Mouse (Mus musculus) thymus, postnatal 0 days (tissue): ENCODE results near the gene Ppp1r1c. TPM values are rescaled to one million over a fixed set of nuclear protein-coding genes. Genes with fewer than 3 reads are reported as not detected.

Source experiments
- DNase-seq: peaks from one replicate; pipeline ENCODE4 v3.0.0-alpha.2; 2015; ENCODE audit warnings: low spot score
- polyA plus RNA-seq: library from polyadenylated mRNA; unstranded; fragments of >200 nt; fragmentation: Nextera tagmentation; extraction: Ambion mirVana; gene quantifications from 2 replicates; pipeline ENCODE4 v1.2.1, GENCODE M21; 2015

The Ppp1r1c gene
- polyA plus RNA-seq: 0.22 TPM in 1 of 2 replicates, not detected in the other

DNA sequence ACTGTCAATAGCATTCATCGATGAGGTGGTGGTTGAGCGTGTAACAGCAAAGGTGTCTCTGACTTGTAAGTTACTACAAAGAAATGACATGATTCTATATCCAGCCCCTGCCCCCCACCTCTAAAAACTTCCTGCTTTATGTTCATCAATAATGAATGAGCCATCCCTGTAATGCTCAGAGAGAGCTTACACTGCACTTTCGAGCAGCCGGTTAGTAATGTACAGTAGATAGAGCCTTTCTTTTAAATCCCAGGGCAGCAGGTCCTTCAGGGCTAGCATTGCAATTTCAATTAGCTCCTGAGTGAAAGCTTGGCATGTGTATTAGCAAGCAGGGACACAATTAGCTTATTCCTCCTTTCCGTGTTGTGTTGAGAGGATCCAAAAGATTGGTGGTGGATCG lies at the start of gene Ppp1r1c:
Gene Ppp1r1c (plus strand): TSS at position 206 of the 400 bp plus-strand sequence.
- DNase-seq: no peak

DNA sequence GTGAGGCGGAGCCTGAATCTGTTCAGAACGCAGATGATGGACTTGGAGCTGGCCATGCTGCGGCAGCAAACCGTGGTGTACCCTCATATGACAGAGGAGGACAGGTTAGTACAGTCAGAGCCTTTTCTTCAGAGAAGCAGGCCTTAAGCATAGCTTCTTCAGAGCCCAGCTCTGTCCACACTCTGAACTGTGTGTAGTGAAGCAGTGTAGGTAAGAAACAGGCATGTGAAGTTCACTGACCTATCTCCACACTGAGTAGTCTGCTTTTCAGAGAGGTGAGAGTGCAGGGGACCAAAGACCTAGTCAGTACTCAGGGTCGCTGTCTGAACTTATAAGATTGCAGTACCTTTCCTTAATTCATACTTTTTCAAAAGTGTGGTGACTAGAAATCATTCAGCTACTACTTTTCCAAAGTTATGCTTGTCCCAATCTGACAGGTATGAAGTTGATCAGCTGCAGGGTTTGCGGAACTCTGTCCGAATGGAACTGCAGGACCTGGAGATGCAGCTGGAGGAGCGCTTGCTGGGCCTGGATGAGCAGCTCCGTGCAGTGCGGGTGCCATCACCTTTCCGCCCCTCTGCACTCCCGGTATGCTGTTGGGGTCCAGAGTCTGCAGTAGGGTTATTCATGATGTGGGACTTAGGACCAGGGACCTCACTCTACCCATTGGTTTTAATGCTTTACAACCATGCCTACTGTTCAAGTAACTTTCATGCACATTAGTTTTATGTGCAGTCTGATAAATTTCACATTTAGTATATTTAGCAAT lies 47.0 kb upstream of the Ppp1r1c start:
- no peak for DNase-seq

- no peak for DNase-seq
Observed at GRCm38 (mm10) chr2:79661486-79662104, 46.0 kb upstream of the Ppp1r1c start.

DNA sequence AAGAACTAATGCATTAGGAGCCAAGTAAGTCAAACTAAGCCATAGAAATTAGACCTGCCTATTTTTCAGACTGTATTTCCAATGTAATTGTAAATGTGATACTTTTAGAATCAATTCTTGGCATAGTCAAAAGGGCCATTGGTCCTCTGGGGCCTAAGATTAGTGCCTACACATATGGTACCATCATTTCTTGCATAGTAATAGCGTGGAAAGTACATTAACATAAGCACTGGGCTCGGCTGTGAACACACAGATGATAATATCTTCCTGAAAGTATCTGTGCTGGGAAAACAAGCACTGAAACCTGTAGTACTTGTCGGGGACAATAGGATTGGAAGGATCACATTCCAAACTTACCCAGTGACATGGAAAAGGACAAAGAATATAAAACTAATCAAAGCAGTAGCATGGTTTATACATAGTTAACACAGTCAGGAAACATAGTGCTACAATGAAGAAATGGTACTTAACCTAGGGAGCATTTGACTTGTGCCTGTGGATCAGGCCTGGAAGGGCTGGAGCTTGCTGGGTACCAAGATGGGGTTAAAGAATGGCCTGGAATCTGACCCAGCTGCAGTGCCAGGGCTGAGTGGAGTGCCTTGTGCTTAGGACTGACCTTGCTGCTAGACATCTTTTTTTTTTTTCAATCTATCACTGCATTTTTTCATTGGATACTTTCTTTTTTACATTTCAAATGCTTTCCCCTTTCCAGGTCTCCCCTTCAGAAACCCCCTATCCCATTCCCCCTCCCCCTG lies 42.9 kb upstream of the Ppp1r1c start:
- DNase-seq: no peak

GRCm38 (mm10) chr2:79665492-79665891 lies 42.1 kb upstream of the Ppp1r1c start:
- no peak for DNase-seq

GRCm38 (mm10) chr2:79675266-79675665 lies 32.3 kb upstream of the Ppp1r1c start:
- no peak for DNase-seq

GRCm38 (mm10) chr2:79677663-79678257 lies 29.8 kb upstream of the Ppp1r1c start:
- DNase-seq: no peak

GRCm38 (mm10) chr2:79681672-79682071 lies 25.9 kb upstream of the Ppp1r1c start:
- no peak for DNase-seq

DNA sequence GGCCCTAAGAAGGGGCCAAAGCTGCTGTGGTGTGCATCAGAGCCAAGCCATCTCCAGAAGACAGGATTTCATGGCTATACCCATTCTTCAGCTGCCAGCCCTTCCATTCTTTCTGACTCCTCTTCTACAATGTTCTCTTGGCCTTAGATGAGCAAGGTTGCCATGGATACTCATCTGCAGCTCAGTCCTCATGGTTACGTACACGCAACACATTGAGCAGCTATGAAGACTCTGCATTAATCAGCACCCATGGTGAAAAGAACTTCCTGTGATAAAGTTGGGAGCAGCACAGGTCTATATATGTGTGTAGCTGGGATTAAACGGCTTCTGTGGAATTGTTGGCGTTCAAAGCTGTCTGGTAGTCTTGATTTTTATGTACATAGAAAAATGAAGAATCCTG lies 24.3 kb upstream of the Ppp1r1c start:
- no peak for DNase-seq

DNA sequence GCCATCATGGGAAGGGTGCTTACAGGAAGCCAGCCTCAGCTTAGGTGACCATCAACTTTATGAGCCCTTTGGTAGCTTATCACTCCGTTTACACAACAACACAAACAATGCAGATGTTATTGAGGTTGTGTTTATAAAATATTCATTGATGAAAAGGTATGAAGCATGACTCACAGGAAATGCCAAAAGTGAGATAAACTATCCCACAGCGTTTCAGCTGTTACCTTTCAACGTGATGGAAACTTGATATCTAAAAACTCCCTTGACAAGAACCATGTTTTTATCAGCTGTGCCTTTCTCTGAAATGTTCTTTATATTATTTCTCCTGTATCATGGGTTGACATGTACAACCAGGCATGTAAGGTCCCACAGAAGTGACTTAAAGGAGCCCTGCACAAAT lies 16.7 kb upstream of the Ppp1r1c start:
- DNase-seq: no peak

GRCm38 (mm10) chr2:79695190-79695589 lies 12.4 kb upstream of the Ppp1r1c start:
- no peak for DNase-seq

DNA sequence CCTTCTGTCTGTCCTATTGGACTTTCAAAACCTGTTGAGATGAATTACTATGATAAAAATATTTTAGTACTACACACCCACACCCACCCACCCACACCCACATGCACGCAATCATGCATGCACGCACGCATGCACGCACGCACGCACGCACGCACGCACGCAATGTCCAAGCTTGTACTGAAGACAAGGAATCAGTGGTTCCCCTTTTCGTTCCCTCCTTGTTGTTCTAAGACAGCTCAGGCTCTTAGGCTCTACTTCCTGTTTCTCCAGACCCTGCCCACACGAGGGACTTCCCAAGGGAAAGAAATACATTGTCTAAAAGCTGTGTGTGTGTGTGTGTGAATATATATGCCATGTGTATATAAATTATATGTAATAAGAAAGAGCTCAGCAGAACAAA lies 11.6 kb upstream of the Ppp1r1c start:
- DNase-seq: no peak

- DNase-seq: no peak
Observed at GRCm38 (mm10) chr2:79696478-79697230, 10.9 kb upstream of the Ppp1r1c start.

- DNase-seq: no peak
Observed at GRCm38 (mm10) chr2:79698166-79698565, 9.4 kb upstream of the Ppp1r1c start.

GRCm38 (mm10) chr2:79704773-79705172 lies 2.8 kb upstream of the Ppp1r1c start:
- DNase-seq: no peak

- DNase-seq: no peak
Observed at GRCm38 (mm10) chr2:79713662-79714091, 6.1 kb downstream of the Ppp1r1c start.

GRCm38 (mm10) chr2:79714745-79715144 lies 7.2 kb downstream of the Ppp1r1c start:
- DNase-seq: no peak

DNA sequence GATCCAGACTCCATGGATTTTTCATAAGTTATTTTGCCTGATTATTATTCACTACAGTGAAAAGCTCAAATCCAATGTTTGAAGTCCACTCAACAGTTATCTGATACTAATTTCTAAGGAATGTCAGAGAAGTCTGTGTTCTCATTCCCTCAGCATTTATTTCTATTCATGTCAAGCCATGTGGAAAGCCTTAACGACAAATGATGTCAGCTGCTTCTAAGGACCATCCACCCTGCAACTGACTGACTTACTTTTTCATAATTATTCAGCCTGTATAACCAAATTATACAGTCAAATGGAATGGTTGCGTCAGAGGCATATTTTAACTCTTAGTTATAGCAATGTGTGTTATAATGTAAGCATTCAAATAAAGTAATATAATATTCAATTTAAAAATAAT lies 8.3 kb downstream of the Ppp1r1c start:
- DNase-seq: no peak

DNA sequence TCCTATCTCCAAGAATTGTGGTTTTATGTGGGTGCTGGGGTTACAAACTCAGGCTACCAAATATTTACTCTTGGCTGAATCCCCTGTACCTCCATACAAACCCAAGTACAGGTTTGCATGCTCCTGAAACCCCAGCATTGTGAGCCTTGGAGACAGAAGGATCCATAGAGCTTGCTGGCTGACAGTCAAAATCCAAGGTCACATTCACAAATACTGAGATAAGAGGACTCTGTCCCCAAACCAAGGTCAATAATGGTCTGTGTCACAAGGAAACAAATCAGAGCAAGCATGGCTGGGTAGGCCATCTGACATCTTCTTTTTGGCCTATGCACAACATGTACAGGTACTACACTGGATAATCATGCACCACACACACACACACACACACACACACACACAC lies 10.3 kb downstream of the Ppp1r1c start:
- no peak for DNase-seq

- DNase-seq: no peak
Observed at GRCm38 (mm10) chr2:79722415-79722814, 14.8 kb downstream of the Ppp1r1c start.

DNA sequence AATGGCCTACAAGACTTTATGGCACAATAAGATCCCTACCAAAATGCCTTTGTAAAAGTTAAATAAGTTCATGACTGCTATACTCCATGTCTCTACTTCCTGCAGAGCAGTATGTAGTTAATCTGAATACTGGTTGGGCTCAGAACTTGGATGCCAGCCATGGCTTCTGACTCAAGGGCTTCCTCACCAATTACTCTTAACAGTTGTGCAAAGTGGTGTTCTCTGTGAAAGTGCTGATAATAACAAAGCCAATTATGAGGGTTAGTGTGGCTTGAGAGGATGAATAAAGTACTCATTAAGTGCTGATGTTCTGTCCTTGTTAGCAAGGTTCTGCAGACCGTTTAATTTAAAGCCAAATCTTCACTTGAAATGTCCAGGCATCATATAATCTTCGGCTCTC lies 31.4 kb downstream of the Ppp1r1c start:
- DNase-seq: no peak
